Mouse (Mus musculus): ENCODE measurements around the gene Nmrk2.
"Not testable (repeated sequence)": the region's sequence is repeated elsewhere in the genome, so short reads cannot be mapped to it uniquely, and the experiment has no call there.

Gene Nmrk2

GRCm38 (mm10) chr10:81183805-81184204 lies 18.0 kb downstream of the Nmrk2 start, which contains the start of gene 4930442H23Rik:
4930442H23Rik (minus strand) TSS chr10:81183849.
- no peak for DNase-seq (ENCODE audit: low spot score in 2 of 2)

- peak; percentile 97 to 99 for DNase-seq (ENCODE audit: low spot score in 2 of 2)
Observed at GRCm38 (mm10) chr10:81182336-81183333, 19.2 kb downstream of the Nmrk2 start, which contains the start of gene Dapk3. Dapk3 (plus strand) TSS chr10:81183005.

GRCm38 (mm10) chr10:81181860-81182259 lies 20.0 kb downstream of the Nmrk2 start:
- DNase-seq (ENCODE audit: low spot score in 2 of 2), result not testable (repeated sequence)

GRCm38 (mm10) chr10:81180946-81181345 lies 20.9 kb downstream of the Nmrk2 start:
- no peak for DNase-seq (ENCODE audit: low spot score in 2 of 2)

- DNase-seq (ENCODE audit: low spot score in 2 of 2), result no peak
Observed at GRCm38 (mm10) chr10:81179451-81180342, 22.2 kb downstream of the Nmrk2 start.

- DNase-seq (ENCODE audit: low spot score in 2 of 2), result no peak
Observed at GRCm38 (mm10) chr10:81178927-81179326, 22.9 kb downstream of the Nmrk2 start.

- DNase-seq (ENCODE audit: low spot score in 2 of 2), result no peak
Observed at GRCm38 (mm10) chr10:81177958-81178712, 23.7 kb downstream of the Nmrk2 start.

- no peak for DNase-seq (ENCODE audit: low spot score in 2 of 2)
Observed at GRCm38 (mm10) chr10:81177491-81177925, 24.3 kb downstream of the Nmrk2 start.

GRCm38 (mm10) chr10:81176466-81177271 lies 25.2 kb downstream of the Nmrk2 start, which contains the start of gene Eef2:
Eef2 (plus strand) TSS chr10:81176631.
- DNase-seq (ENCODE audit: low spot score in 2 of 2), result peak; percentile 96 to 99

GRCm38 (mm10) chr10:81175936-81176465 lies 25.9 kb downstream of the Nmrk2 start:
- no peak for DNase-seq (ENCODE audit: low spot score in 2 of 2)

- DNase-seq (ENCODE audit: low spot score in 2 of 2), result not testable (repeated sequence)
Observed at GRCm38 (mm10) chr10:81175345-81175701, 26.5 kb downstream of the Nmrk2 start.

GRCm38 (mm10) chr10:81174617-81175344 lies 27.1 kb downstream of the Nmrk2 start:
- peak; percentile 83 to 85 for DNase-seq (ENCODE audit: low spot score in 2 of 2)

GRCm38 (mm10) chr10:81173132-81173531 lies 28.7 kb downstream of the Nmrk2 start:
- peak in 1 of 2 experiments; percentile 82 for DNase-seq (ENCODE audit: low spot score in 2 of 2)

GRCm38 (mm10) chr10:81169411-81169900 lies 32.4 kb downstream of the Nmrk2 start:
- DNase-seq (ENCODE audit: low spot score in 2 of 2), result not testable (repeated sequence)

GRCm38 (mm10) chr10:81168521-81169244 lies 33.2 kb downstream of the Nmrk2 start:
- DNase-seq (ENCODE audit: low spot score in 2 of 2), result peak in 1 of 2 experiments; percentile 70

GRCm38 (mm10) chr10:81168087-81168431 lies 33.8 kb downstream of the Nmrk2 start:
- no peak for DNase-seq (ENCODE audit: low spot score in 2 of 2)

GRCm38 (mm10) chr10:81167200-81168086 lies 34.4 kb downstream of the Nmrk2 start, which contains the start of gene Pias4:
Pias4 (minus strand) TSS chr10:81167923.
- DNase-seq (ENCODE audit: low spot score in 2 of 2), result peak; percentile 100
